Mouse (Mus musculus): ENCODE measurements around the gene Asb2.
A peak's percentile ranks its signal among the peaks of the same experiment; 100 is the strongest.

Gene Asb2

GRCm38 (mm10) chr12:103361539-103362307 is 5.9 kb upstream of the Asb2 start:
- DNase-seq (ENCODE audit: low spot score in 2 of 2), result no peak

- no peak for DNase-seq (ENCODE audit: low spot score in 2 of 2)
These were observed 5.0 kb upstream of the Asb2 start for GRCm38 (mm10) chr12:103360812-103361211.

GRCm38 (mm10) chr12:103358951-103359801 is 3.4 kb upstream of the Asb2 start:
- DNase-seq (ENCODE audit: low spot score in 2 of 2), result no peak

GRCm38 (mm10) chr12:103358216-103358615 is 2.4 kb upstream of the Asb2 start:
- no peak for DNase-seq (ENCODE audit: low spot score in 2 of 2)

- DNase-seq (ENCODE audit: low spot score in 2 of 2), result no peak
These were observed 581 bp upstream of the Asb2 start for GRCm38 (mm10) chr12:103356415-103356748.

GRCm38 (mm10) chr12:103353538-103353937 is 2.3 kb downstream of the Asb2 start:
- no peak for DNase-seq (ENCODE audit: low spot score in 2 of 2)

- DNase-seq (ENCODE audit: low spot score in 2 of 2), result no peak
These were observed 3.1 kb downstream of the Asb2 start for GRCm38 (mm10) chr12:103352735-103353134.

GRCm38 (mm10) chr12:103348506-103348905 is 7.3 kb downstream of the Asb2 start:
- peak; percentile 84 to 86 for DNase-seq (ENCODE audit: low spot score in 2 of 2)

- DNase-seq (ENCODE audit: low spot score in 2 of 2), result no peak
These were observed 8.4 kb downstream of the Asb2 start for GRCm38 (mm10) chr12:103347406-103347805.

GRCm38 (mm10) chr12:103346945-103347344 is 8.9 kb downstream of the Asb2 start:
- no peak for DNase-seq (ENCODE audit: low spot score in 2 of 2)

- DNase-seq (ENCODE audit: low spot score in 2 of 2), result no peak
These were observed 10.9 kb downstream of the Asb2 start for GRCm38 (mm10) chr12:103344934-103345333.

- DNase-seq (ENCODE audit: low spot score in 2 of 2), result no peak
These were observed 12.3 kb downstream of the Asb2 start for GRCm38 (mm10) chr12:103343456-103343855.

GRCm38 (mm10) chr12:103341212-103341611 is 14.6 kb downstream of the Asb2 start:
- DNase-seq (ENCODE audit: low spot score in 2 of 2), result no peak

GRCm38 (mm10) chr12:103338162-103338798 is 17.5 kb downstream of the Asb2 start:
- DNase-seq (ENCODE audit: low spot score in 2 of 2), result no peak

GRCm38 (mm10) chr12:103336766-103337165 is 19.0 kb downstream of the Asb2 start:
- no peak for DNase-seq (ENCODE audit: low spot score in 2 of 2)

- no peak for DNase-seq (ENCODE audit: low spot score in 2 of 2)
These were observed 22.4 kb downstream of the Asb2 start for GRCm38 (mm10) chr12:103333426-103333825.

- no peak for DNase-seq (ENCODE audit: low spot score in 2 of 2)
These were observed 22.9 kb downstream of the Asb2 start for GRCm38 (mm10) chr12:103332879-103333278.

GRCm38 (mm10) chr12:103331491-103331890 is 24.3 kb downstream of the Asb2 start:
- DNase-seq (ENCODE audit: low spot score in 2 of 2), result no peak

- DNase-seq (ENCODE audit: low spot score in 2 of 2), result no peak
These were observed 27.2 kb downstream of the Asb2 start for GRCm38 (mm10) chr12:103328448-103329191.

- no peak for DNase-seq (ENCODE audit: low spot score in 2 of 2)
These were observed 28.7 kb downstream of the Asb2 start for GRCm38 (mm10) chr12:103327107-103327506.

GRCm38 (mm10) chr12:103326569-103326968 is 29.2 kb downstream of the Asb2 start:
- DNase-seq (ENCODE audit: low spot score in 2 of 2), result no peak
